Mouse (Mus musculus) small intestine, adult 2 months (tissue): ENCODE data around the gene Cped1.

Experiments
- CTCF ChIP-seq: fragments of 200-500 bp; IDR thresholded peaks from 2 replicates; pipeline ENCODE4 v1.5.1; 2012; ENCODE audit warnings: low read depth, mild to moderate bottlenecking, control low read depth, inconsistent platforms, low read length, moderate library complexity, mixed read lengths; ENCODE audit not compliant: insufficient replicate concordance, insufficient read length; ENCODE audit errors: extremely low read depth
- POLR2A ChIP-seq: fragments of 200-500 bp; IDR thresholded peaks from 2 replicates; pipeline ENCODE4 v1.6.1; 2012; ENCODE audit warnings: low read depth, mild to moderate bottlenecking, control low read depth, inconsistent platforms, low read length, moderate library complexity

DNA sequence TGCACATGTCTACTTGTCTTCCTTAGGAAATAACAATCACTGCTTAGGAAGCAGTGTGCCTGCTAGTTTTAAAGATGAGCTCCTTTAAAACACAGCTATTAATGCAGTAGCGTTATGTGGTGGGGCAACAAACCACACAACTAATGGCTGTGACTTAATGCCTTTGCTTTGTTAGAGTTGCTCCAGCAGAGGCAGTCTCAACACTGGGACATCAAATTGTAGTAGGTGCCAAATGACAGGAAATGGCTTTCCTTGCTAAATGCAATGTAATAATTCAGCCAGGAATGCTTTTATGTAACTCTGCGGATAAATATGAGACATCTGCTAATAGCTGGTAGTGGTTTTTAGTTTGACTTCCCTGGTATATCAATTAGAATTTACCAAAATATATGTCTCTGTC is 8.2 kb upstream of the Cped1 start:
- no peak for TF ChIP-seq POLR2A
- TF ChIP-seq CTCF: no peak
